Mouse (Mus musculus) telencephalon, adult 2 months (tissue): ENCODE results near the gene Tmem30a.

ENCODE experiments used
- DNase-seq: peaks from one replicate; pipeline ENCODE4 v3.0.0-alpha.2; 2011; ENCODE audit warnings: low read depth, low spot score

The Tmem30a gene

GRCm38 (mm10) chr9:79795076-79795475, 1.8 kb upstream of the Tmem30a start:
- DNase-seq, result no peak

GRCm38 (mm10) chr9:79785794-79786085, 7.6 kb downstream of the Tmem30a start:
- DNase-seq, result peak; percentile 40

GRCm38 (mm10) chr9:79784934-79785793, 8.1 kb downstream of the Tmem30a start:
- DNase-seq, result no peak

- DNase-seq, result no peak
Observed at GRCm38 (mm10) chr9:79784439-79784838, 8.9 kb downstream of the Tmem30a start.

- DNase-seq, result no peak
Observed at GRCm38 (mm10) chr9:79779354-79779753, 14.0 kb downstream of the Tmem30a start.

GRCm38 (mm10) chr9:79766991-79767545, 26.2 kb downstream of the Tmem30a start:
- no peak for DNase-seq

GRCm38 (mm10) chr9:79765329-79765728, 28.0 kb downstream of the Tmem30a start:
- no peak for DNase-seq

GRCm38 (mm10) chr9:79762519-79762918, 30.8 kb downstream of the Tmem30a start:
- no peak for DNase-seq

GRCm38 (mm10) chr9:79760076-79760475, 33.2 kb downstream of the Tmem30a start:
- DNase-seq, result peak; percentile 6

GRCm38 (mm10) chr9:79759385-79760005, 33.8 kb downstream of the Tmem30a start, which contains the start of gene Cox7a2:
TSS of gene Cox7a2 (minus strand) at chr9:79759878.
- peak; percentile 97 for DNase-seq

- DNase-seq, result no peak
Observed at GRCm38 (mm10) chr9:79755311-79755710, 38.0 kb downstream of the Tmem30a start.

GRCm38 (mm10) chr9:79751846-79752245, 41.5 kb downstream of the Tmem30a start:
- DNase-seq, result no peak

GRCm38 (mm10) chr9:79750709-79751108, 42.6 kb downstream of the Tmem30a start:
- no peak for DNase-seq

- DNase-seq, result no peak
Observed at GRCm38 (mm10) chr9:79745036-79745435, 48.3 kb downstream of the Tmem30a start.

GRCm38 (mm10) chr9:79735608-79736007, 57.7 kb downstream of the Tmem30a start:
- DNase-seq, result no peak

- DNase-seq, result no peak
Observed at GRCm38 (mm10) chr9:79730301-79730700, 63.0 kb downstream of the Tmem30a start.

GRCm38 (mm10) chr9:79723090-79723489, 70.2 kb downstream of the Tmem30a start:
- DNase-seq, result no peak

- peak; percentile 16 for DNase-seq
Observed at GRCm38 (mm10) chr9:79721056-79721455, 72.3 kb downstream of the Tmem30a start.

- no peak for DNase-seq
Observed at GRCm38 (mm10) chr9:79720143-79720542, 73.2 kb downstream of the Tmem30a start.

GRCm38 (mm10) chr9:79719451-79719850, 73.9 kb downstream of the Tmem30a start:
- no peak for DNase-seq
